Mouse (Mus musculus) intestine, embryonic 16.5 days (tissue): ENCODE results near the gene Sirt6. TPM values are rescaled to one million over a fixed set of nuclear protein-coding genes. Genes with fewer than 3 reads are reported as not detected.
A peak's percentile ranks its signal among the peaks of the same experiment; 100 is the strongest.

ENCODE experiments used
- ATAC-seq: fragments of 200-750 bp; cut with Nextera tagmentation; 2 replicates; pipeline ENCODE4 v1.8.0; 2017; ENCODE audit warnings: moderate TSS enrichment, moderate library complexity
- H3K27ac ChIP-seq: fragments of 300-500 bp; sonication (generic); 2 replicates; pipeline ENCODE4 v1.5.1; 2014; ENCODE audit warnings: mild to moderate bottlenecking, low read length
- H3K27me3 ChIP-seq: fragments of 300-500 bp; sonication (generic); replicated peaks from 2 replicates; pipeline ENCODE4 v1.6.1; 2014; ENCODE audit warnings: low read length, control low read depth, mixed read lengths; ENCODE audit not compliant: control insufficient read depth, insufficient read depth
- H3K36me3 ChIP-seq: fragments of 300-500 bp; sonication (generic); 2 replicates; pipeline ENCODE4 v1.6.1; 2014; ENCODE audit warnings: low read length, control low read depth; ENCODE audit not compliant: control insufficient read depth, insufficient read depth
- H3K4me1 ChIP-seq: fragments of 300-500 bp; sonication (generic); 2 replicates; pipeline ENCODE4 v1.6.1; 2014; ENCODE audit warnings: low read length, control low read depth, mixed read lengths; ENCODE audit not compliant: control insufficient read depth, insufficient read depth
- H3K4me2 ChIP-seq: fragments of 300-500 bp; sonication (generic); 2 replicates; pipeline ENCODE4 v1.6.1; 2014; ENCODE audit warnings: low read depth, low read length, control low read depth
- H3K4me3 ChIP-seq: fragments of 300-500 bp; sonication (generic); 2 replicates; pipeline ENCODE4 v1.5.1; 2014; ENCODE audit warnings: mild to moderate bottlenecking, low read length
- H3K9ac ChIP-seq: fragments of 300-500 bp; sonication (generic); 2 replicates; pipeline ENCODE4 v1.6.1; 2014; ENCODE audit warnings: low read depth, low read length
- H3K9me3 ChIP-seq: fragments of 300-500 bp; sonication (generic); 2 replicates; pipeline ENCODE4 v1.6.1; 2016; ENCODE audit warnings: low read length, control low read depth; ENCODE audit not compliant: control insufficient read depth
- WGBS: fragments of 180-500 bp; shearing (Covaris S2); extraction: QIAGEN DNeasy Blood & Tissue Kit; methylation state at CpG from one replicate; pipeline ENCODE4 v1.1.7; 2014; 5-methylcytosine and 5-hydroxymethylcytosine counted together
- polyA plus RNA-seq: library from polyadenylated mRNA; unstranded; fragments of >200 nt; fragmentation: Nextera tagmentation; extraction: Ambion mirVana; gene quantifications from 2 replicates; pipeline ENCODE4 v1.2.1, GENCODE M21; 2015

The Sirt6 gene
- polyA plus RNA-seq, 1 experiment from 2014 or later = 29.5 TPM

DNA sequence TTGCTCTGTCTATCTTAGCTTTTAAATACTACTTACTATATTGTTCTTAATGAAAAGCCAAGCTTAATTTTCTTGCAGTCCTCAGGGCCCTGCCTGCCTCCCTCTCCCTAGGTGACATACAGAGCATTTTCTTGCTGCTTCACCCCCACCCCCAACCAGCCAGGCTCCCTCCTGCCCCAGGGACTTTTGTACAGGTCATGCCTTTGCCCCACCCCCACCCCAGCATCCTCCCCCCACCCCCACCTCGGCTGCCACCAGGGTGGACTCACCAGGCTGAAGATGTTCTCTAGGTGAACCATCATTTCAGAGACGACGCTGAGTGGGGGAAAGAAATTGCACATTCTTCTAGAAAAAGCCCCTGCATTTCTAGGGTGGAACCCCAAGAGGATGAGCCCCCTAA, 29.3 kb downstream of the Sirt6 start:
- no peak overlapping the region for H3K4me2 ChIP-seq
- WGBS = 43% methylated on average over 3 of the region's 3 CpGs
- H3K4me1 ChIP-seq = peaks cover 54% of the 10 kb centered on the region
- H3K27me3 ChIP-seq = peaks cover 5% of the 10 kb centered on the region; the same call in 1 of the 2 replicates
- no peaks in the 10 kb centered on the region for H3K9me3 ChIP-seq
- ATAC-seq = no peak
- H3K36me3 ChIP-seq = no peaks in the 10 kb centered on the region
- no peak overlapping the region for H3K9ac ChIP-seq
- no peak overlapping the region for H3K4me3 ChIP-seq
- no peak overlapping the region for H3K27ac ChIP-seq

GRCm38 (mm10) chr10:81597137-81597950, 30.3 kb downstream of the Sirt6 start:
- H3K4me3 ChIP-seq = peak overlapping the region; percentile 34
- peaks cover 5% of the 10 kb centered on the region; the same call in 1 of the 2 replicates for H3K27me3 ChIP-seq
- 6% methylated on average over 11 of the region's 12 CpGs for WGBS
- H3K4me2 ChIP-seq = peak overlapping the region; percentile 48
- H3K9ac ChIP-seq = peak overlapping the region; percentile 58
- peaks cover 49% of the 10 kb centered on the region for H3K4me1 ChIP-seq
- H3K9me3 ChIP-seq = no peaks in the 10 kb centered on the region
- ATAC-seq = peak; percentile 43
- H3K36me3 ChIP-seq = no peaks in the 10 kb centered on the region
- peak overlapping the region; percentile 76 for H3K27ac ChIP-seq

DNA sequence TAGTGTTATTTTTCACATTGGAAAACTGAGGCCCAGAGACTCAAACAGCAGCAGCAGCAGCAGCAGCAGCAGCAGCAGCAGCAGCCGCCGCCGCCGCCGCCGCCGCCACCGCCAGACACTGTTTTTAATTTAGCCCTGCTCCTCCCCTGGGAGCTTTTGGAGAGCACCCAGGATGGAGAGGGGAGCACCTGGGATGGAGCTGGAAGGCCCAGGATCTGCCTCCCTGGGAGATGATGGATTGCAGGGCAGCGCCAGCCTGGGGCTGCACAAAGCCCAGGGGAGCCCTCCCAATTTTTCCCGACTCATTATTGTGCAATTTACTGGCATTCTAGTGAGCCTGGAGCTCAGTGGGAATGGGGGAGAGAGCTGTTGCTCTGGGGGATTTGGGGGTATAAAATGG, 31.0 kb downstream of the Sirt6 start:
- Histone ChIP-seq H3K27me3 (peaks cover 5% of the 10 kb centered on the region; the same call in 1 of the 2 replicates), H3K9ac (peak overlapping the region; percentile 58), H3K4me1 (peaks cover 46% of the 10 kb centered on the region), H3K4me3 (peak overlapping the region; percentile 34), H3K36me3 (no peaks in the 10 kb centered on the region), H3K27ac (peak overlapping the region; percentile 76), H3K4me2 (peak overlapping the region; percentile 48), H3K9me3 (no peaks in the 10 kb centered on the region)
- 29% methylated on average over 10 of the region's 10 CpGs for WGBS
- ATAC-seq = no peak

DNA sequence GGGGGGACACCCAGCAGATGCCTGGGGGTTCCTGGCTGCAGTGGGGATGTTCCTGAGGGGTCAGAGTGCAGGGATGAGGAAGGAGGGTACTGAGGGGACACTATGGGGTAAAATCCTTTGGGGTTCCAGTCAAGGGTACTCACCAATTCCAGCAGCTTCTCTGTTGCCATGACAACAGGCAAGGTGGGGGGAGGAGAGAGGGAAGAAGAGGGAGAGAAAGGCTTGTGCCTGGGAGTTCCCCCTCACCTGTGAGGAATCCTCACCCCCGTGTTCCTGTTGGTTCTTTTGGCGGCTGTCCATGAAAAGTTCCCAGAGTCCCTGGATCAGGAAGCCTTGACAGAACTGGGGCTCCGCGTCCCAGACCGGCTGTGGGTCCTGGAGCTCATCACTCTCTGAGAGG, 32.0 kb downstream of the Sirt6 start:
- Histone ChIP-seq H3K27ac (no peak overlapping the region), H3K9me3 (no peaks in the 10 kb centered on the region), H3K4me3 (no peak overlapping the region), H3K4me1 (peaks cover 37% of the 10 kb centered on the region), H3K9ac (peak overlapping the region; percentile 58), H3K36me3 (no peaks in the 10 kb centered on the region), H3K27me3 (peaks cover 5% of the 10 kb centered on the region; the same call in 1 of the 2 replicates), H3K4me2 (no peak overlapping the region)
- no peak for ATAC-seq
- WGBS = 55% methylated on average over 5 of the region's 5 CpGs

DNA sequence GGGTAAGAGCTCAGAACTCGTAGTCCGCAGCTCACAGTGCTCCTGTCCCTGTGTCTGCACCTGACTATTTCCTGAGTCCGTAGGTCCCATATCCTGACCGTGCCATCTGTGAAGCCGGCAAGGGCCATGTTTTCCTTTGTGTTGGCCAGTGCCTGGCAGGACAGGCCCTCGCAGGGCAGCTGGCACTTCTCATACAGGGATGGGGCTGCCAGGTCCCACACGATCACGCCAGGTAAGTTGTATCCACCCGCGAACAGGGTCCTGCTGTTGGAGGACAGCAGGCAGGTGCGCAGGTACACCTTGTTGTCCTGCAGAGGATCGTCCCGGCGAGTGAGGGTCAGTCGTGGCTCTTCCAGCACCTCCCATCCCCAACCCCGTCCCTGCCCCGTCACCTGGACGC, 33.7 kb downstream of the Sirt6 start:
- H3K27me3 ChIP-seq = peaks cover 5% of the 10 kb centered on the region; the same call in 1 of the 2 replicates
- H3K4me3 ChIP-seq = no peak overlapping the region
- no peak for ATAC-seq
- H3K9me3 ChIP-seq = no peaks in the 10 kb centered on the region
- H3K36me3 ChIP-seq = no peaks in the 10 kb centered on the region
- WGBS = 70% methylated on average over 18 of the region's 18 CpGs
- no peak overlapping the region for H3K4me2 ChIP-seq
- peaks cover 31% of the 10 kb centered on the region for H3K4me1 ChIP-seq
- H3K27ac ChIP-seq = no peak overlapping the region
- no peak overlapping the region for H3K9ac ChIP-seq

DNA sequence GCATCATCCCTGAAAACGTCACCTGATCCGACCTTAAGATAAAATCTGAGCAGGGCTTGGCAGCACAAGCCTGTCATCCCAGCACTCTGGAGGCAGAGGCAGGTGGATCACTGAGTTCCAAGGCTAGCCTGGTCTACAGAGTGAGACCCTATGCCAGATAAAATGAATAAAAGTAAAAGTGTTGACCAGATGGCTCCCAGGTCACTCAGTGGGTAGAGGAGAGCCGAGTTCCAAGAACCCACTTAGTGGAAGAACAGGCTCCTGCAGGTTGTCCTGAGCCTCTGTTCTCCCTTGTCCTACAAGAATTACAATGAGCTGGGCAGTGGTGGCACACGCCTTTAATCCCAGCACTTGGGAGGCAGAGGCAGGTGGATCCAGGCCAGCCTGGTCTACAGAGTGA, 34.4 kb downstream of the Sirt6 start:
- no peak for ATAC-seq
- no peak overlapping the region for H3K9ac ChIP-seq
- H3K27me3 ChIP-seq = peaks cover 5% of the 10 kb centered on the region; the same call in 1 of the 2 replicates
- H3K4me2 ChIP-seq = no peak overlapping the region
- peaks cover 31% of the 10 kb centered on the region for H3K4me1 ChIP-seq
- WGBS = 64% methylated on average over 4 of the region's 4 CpGs
- no peak overlapping the region for H3K4me3 ChIP-seq
- no peaks in the 10 kb centered on the region for H3K36me3 ChIP-seq
- H3K27ac ChIP-seq = no peak overlapping the region
- H3K9me3 ChIP-seq = no peaks in the 10 kb centered on the region

- H3K9me3 ChIP-seq = no peaks in the 10 kb centered on the region
- 75% methylated on average over 7 of the region's 7 CpGs for WGBS
Measured at GRCm38 (mm10) chr10:81592631-81593030, 35.0 kb downstream of the Sirt6 start.

DNA sequence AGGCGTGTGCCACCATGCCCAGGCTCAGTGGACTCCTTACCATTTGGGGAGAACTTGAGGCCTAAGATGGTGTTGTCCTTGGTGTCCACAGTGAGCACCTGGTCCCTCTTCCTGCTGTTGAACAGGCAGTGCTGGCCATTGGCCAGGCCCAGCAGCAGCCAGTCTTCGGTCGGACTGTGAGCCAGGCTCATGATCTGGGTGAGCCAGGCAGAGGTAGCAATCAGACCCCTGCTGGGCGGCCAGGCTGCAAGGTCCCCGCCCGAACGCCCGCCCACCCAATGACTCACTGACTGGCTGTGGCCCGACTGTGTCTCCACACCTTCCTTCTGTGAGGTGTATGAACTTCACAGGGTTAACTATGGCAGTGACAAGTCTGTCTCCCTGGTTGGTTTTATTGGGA, 35.8 kb downstream of the Sirt6 start:
- no peak for ATAC-seq
- H3K4me2 ChIP-seq = no peak overlapping the region
- H3K27me3 ChIP-seq = peaks cover 5% of the 10 kb centered on the region; the same call in 1 of the 2 replicates
- no peak overlapping the region for H3K27ac ChIP-seq
- H3K9me3 ChIP-seq = no peaks in the 10 kb centered on the region
- no peaks in the 10 kb centered on the region; the same call in 1 of the 2 replicates for H3K36me3 ChIP-seq
- H3K4me3 ChIP-seq = no peak overlapping the region
- no peak overlapping the region for H3K9ac ChIP-seq
- 54% methylated on average over 9 of the region's 9 CpGs for WGBS
- peaks cover 18% of the 10 kb centered on the region for H3K4me1 ChIP-seq

More at GRCm38 (mm10) chr10:81592631-81593030, 35.0 kb downstream of the Sirt6 start:
- Histone ChIP-seq H3K36me3 (no peaks in the 10 kb centered on the region), H3K4me2 (no peak overlapping the region), H3K9ac (no peak overlapping the region), H3K27ac (no peak overlapping the region), H3K4me3 (no peak overlapping the region), H3K4me1 (peaks cover 26% of the 10 kb centered on the region), H3K27me3 (peaks cover 5% of the 10 kb centered on the region; the same call in 1 of the 2 replicates)
- no peak for ATAC-seq

GRCm38 (mm10) chr10:81588739-81589138, 38.9 kb downstream of the Sirt6 start:
- H3K4me3 ChIP-seq = no peak overlapping the region
- H3K36me3 ChIP-seq = peaks cover 2% of the 10 kb centered on the region; the same call in 1 of the 2 replicates
- H3K9me3 ChIP-seq = no peaks in the 10 kb centered on the region
- WGBS = 72% methylated on average over 7 of the region's 7 CpGs
- peaks cover 2% of the 10 kb centered on the region; the same call in 1 of the 2 replicates for H3K4me1 ChIP-seq
- no peak overlapping the region for H3K4me2 ChIP-seq
- H3K27me3 ChIP-seq = no peaks in the 10 kb centered on the region; the same call in 1 of the 2 replicates
- ATAC-seq = no peak
- no peak overlapping the region for H3K9ac ChIP-seq
- no peak overlapping the region for H3K27ac ChIP-seq
